Mouse (Mus musculus): ENCODE data around the gene Pik3r6. TPM values are rescaled to one million over a fixed set of nuclear protein-coding genes. Genes with fewer than 3 reads are reported as not detected.

Pik3r6 gene
- polyA plus RNA-seq (2016; fragmentation: Nextera tagmentation; extraction: Ambion mirVana): 0.75 and 1.9 TPM in 2 replicates

- H3K4me3 ChIP-seq: no peak within 1 kb of the TSS
- no peaks in the 10 kb centered on the region for H3K27me3 ChIP-seq
- ATAC-seq (ENCODE audit: low FRiP score, low read depth): no peak
- no peaks in the 10 kb centered on the region for H3K9me3 ChIP-seq
- WGBS: 87% methylated on average over 8 of the region's 8 CpGs
- H3K27ac ChIP-seq (replicated peaks): no peak within 1 kb of the TSS
- H3K9ac ChIP-seq (replicated peaks): no peak within 1 kb of the TSS
- no peaks in the 10 kb centered on the region; the same call in 1 of the 2 replicates for H3K4me1 ChIP-seq
- no peaks in the 10 kb centered on the region for H3K36me3 ChIP-seq
- no peak within 1 kb of the TSS for H3K4me2 ChIP-seq (replicated peaks)
Measured at GRCm38 (mm10) chr11:68502902-68503629, at the start of gene Pik3r6. Gene Pik3r6, plus strand, starts transcription at chr11:68503019.

DNA sequence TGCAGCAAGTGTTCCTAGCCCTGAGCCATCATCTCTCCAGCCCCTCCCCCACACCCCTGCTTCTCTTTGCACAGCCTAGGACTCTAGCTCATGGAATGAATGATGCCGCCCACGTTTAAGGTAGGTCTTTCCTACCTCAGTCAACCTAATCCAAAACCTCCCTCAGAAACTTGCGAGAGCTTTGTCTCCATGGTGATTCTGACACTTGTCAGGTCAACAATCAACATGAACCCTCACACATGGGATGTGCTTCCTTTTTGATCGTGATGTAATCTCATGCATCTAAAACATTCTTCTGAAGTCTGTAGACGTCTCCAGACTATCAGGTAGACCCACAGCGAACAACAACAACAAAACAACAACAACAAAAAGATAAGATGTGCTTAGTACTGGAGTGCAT, 49.5 kb upstream of the Pik3r6 start:
- Histone ChIP-seq H3K9me3 (no peaks in the 10 kb centered on the region), H3K9ac (replicated peaks) (no peak overlapping the region), H3K4me3 (no peak overlapping the region), H3K4me1 (peaks cover 9% of the 10 kb centered on the region; the same call in 1 of the 2 replicates), H3K27me3 (no peaks in the 10 kb centered on the region), H3K36me3 (no peaks in the 10 kb centered on the region), H3K27ac (replicated peaks) (no peak overlapping the region), H3K4me2 (replicated peaks) (no peak overlapping the region)
- no peak for ATAC-seq (ENCODE audit: low FRiP score, low read depth)
- 74% methylated on average over 6 of the region's 6 CpGs for WGBS

DNA sequence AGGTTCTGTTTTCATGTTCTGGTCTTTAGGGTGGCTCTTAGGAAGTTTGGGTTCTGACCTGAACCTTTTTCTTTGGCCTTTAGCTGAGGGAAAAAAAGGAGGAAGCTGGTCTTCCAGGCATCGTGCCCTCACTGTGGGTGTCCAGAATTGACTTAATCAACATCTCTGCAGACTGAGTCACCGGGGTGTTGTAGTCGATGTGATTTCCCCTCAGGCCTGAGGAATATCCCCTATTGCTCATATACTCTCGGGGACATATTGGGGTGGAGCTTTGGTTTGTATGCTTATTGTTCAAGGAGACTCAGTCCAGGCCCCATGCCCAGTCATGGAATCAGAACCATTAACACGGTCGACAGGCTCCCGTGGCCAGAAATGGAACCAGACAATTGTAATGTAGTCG, 44.7 kb upstream of the Pik3r6 start:
- Histone ChIP-seq H3K4me3 (no peak overlapping the region), H3K4me2 (replicated peaks) (no peak overlapping the region), H3K27ac (replicated peaks) (no peak overlapping the region), H3K4me1 (no peaks in the 10 kb centered on the region), H3K27me3 (no peaks in the 10 kb centered on the region), H3K9ac (replicated peaks) (no peak overlapping the region), H3K9me3 (no peaks in the 10 kb centered on the region), H3K36me3 (no peaks in the 10 kb centered on the region)
- no peak for ATAC-seq (ENCODE audit: low FRiP score, low read depth)
- WGBS: 81% methylated on average over 8 of the region's 8 CpGs

DNA sequence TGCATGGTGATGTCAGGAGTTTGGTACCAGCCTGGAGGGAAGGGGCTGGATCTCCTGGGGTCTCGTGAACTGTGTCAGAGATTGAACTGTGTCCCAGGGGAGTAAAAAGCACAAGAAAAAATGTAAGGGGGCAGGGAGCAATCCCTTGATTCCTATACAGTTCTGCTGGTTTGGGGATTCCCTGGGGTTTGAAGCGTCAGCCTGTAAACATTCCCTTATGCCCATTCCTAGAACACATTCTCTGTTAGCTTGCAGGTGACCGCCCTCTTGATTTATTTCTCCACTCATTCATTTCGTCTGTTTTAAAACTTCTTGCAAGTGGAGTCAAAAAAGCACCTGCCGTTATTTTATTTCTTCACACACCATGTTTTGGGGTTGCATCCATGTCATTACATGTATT, 43.8 kb upstream of the Pik3r6 start:
- Histone ChIP-seq H3K4me3 (no peak overlapping the region), H3K9ac (replicated peaks) (no peak overlapping the region), H3K4me2 (replicated peaks) (no peak overlapping the region), H3K4me1 (no peaks in the 10 kb centered on the region), H3K27me3 (no peaks in the 10 kb centered on the region), H3K36me3 (no peaks in the 10 kb centered on the region), H3K9me3 (no peaks in the 10 kb centered on the region), H3K27ac (replicated peaks) (no peak overlapping the region)
- 90% methylated on average over 5 of the region's 5 CpGs for WGBS
- no peak for ATAC-seq (ENCODE audit: low FRiP score, low read depth)

DNA sequence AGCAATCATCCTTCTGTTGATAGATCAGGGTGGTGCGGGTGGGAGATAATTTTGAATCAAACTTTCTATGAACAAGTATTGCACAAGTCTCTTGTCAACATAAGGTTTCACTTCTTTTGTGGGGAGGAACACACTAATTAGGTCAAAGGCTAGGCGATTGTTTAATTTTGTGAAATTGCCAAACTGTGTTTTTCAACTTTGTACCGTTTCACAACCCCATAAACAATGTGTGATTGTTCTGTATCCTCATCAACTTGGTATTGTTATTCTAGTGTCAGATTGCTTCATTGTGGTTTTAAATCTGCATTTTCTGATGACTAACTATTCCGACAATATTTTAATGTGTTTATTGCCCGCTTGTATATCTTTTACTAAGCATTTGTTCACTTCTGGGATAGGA, 43.3 kb upstream of the Pik3r6 start:
- no peak for ATAC-seq (ENCODE audit: low FRiP score, low read depth)
- H3K4me3 ChIP-seq: no peak overlapping the region
- no peaks in the 10 kb centered on the region for H3K27me3 ChIP-seq
- no peak overlapping the region for H3K9ac ChIP-seq (replicated peaks)
- no peak overlapping the region for H3K27ac ChIP-seq (replicated peaks)
- no peak overlapping the region for H3K4me2 ChIP-seq (replicated peaks)
- no peaks in the 10 kb centered on the region for H3K4me1 ChIP-seq
- 92% methylated on average over 5 of the region's 5 CpGs for WGBS
- H3K36me3 ChIP-seq: no peaks in the 10 kb centered on the region
- H3K9me3 ChIP-seq: no peaks in the 10 kb centered on the region

GRCm38 (mm10) chr11:68462716-68463115, 40.1 kb upstream of the Pik3r6 start:
- WGBS: 86% methylated on average over 3 of the region's 3 CpGs
- Histone ChIP-seq H3K27ac (replicated peaks) (no peak overlapping the region), H3K36me3 (no peaks in the 10 kb centered on the region), H3K4me3 (no peak overlapping the region), H3K4me2 (replicated peaks) (no peak overlapping the region), H3K27me3 (no peaks in the 10 kb centered on the region), H3K9me3 (no peaks in the 10 kb centered on the region), H3K4me1 (no peaks in the 10 kb centered on the region), H3K9ac (replicated peaks) (no peak overlapping the region)
- ATAC-seq (ENCODE audit: low FRiP score, low read depth): no peak

DNA sequence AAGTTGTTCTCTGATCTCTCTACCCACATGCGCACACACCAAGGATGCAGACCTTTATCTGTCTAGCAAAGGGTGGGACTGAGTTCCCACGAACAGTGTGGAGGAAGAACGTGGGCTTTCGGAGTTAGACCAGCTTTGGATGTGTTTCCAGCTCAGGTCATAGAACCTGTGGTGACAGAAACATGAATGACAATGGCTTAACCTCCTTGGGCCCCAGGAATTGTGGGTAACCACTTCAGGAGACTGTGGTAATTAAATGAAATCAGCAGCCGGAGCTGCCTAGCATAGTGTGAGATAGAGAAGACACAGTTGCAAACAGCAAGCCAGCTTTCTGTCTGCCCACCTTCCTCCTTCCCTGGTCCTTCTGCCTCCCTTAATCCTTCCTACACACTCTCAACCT, 38.6 kb upstream of the Pik3r6 start:
- no peaks in the 10 kb centered on the region for H3K9me3 ChIP-seq
- no peak overlapping the region for H3K4me2 ChIP-seq (replicated peaks)
- H3K36me3 ChIP-seq: no peaks in the 10 kb centered on the region
- no peaks in the 10 kb centered on the region for H3K4me1 ChIP-seq
- H3K4me3 ChIP-seq: no peak overlapping the region
- no peaks in the 10 kb centered on the region for H3K27me3 ChIP-seq
- ATAC-seq (ENCODE audit: low FRiP score, low read depth): no peak
- H3K9ac ChIP-seq (replicated peaks): no peak overlapping the region
- no peak overlapping the region for H3K27ac ChIP-seq (replicated peaks)
- 82% methylated on average over 5 of the region's 5 CpGs for WGBS

DNA sequence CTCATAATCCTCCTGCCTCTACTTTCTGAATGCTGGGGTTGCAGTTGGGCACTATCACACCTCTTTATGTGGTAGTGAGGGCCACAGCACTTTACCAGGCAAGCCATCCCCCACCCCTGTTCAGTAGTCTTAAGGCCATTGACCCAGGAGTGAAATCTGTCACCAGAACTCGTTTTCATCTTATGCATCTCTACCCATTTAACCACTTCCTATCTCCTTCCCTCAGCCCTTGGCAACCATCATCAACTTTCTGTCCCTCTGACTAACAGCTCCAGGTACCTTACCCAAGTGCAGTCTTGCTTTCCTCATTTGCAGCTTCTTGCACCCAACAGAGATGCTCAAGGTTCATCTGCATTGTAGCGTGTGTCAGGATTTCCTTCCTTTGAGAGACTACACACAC, 37.7 kb upstream of the Pik3r6 start:
- WGBS: 77% methylated on average over 2 of the region's 2 CpGs

GRCm38 (mm10) chr11:68467441-68467840, 35.4 kb upstream of the Pik3r6 start:
- Histone ChIP-seq H3K4me1 (no peaks in the 10 kb centered on the region), H3K9me3 (no peaks in the 10 kb centered on the region), H3K4me3 (no peak overlapping the region), H3K27me3 (no peaks in the 10 kb centered on the region), H3K36me3 (no peaks in the 10 kb centered on the region), H3K9ac (replicated peaks) (no peak overlapping the region), H3K27ac (replicated peaks) (no peak overlapping the region), H3K4me2 (replicated peaks) (no peak overlapping the region)
- ATAC-seq (ENCODE audit: low FRiP score, low read depth): no peak
- 88% methylated on average over 7 of the region's 7 CpGs for whole genome bisulfite sequencing

More for the DNA sequence above, 37.7 kb upstream of the Pik3r6 start:
- H3K9ac ChIP-seq (replicated peaks): no peak overlapping the region
- H3K4me2 ChIP-seq (replicated peaks): no peak overlapping the region
- H3K27ac ChIP-seq (replicated peaks): no peak overlapping the region
- ATAC-seq (ENCODE audit: low FRiP score, low read depth): no peak
- H3K36me3 ChIP-seq: no peaks in the 10 kb centered on the region
- H3K4me1 ChIP-seq: no peaks in the 10 kb centered on the region
- H3K27me3 ChIP-seq: no peaks in the 10 kb centered on the region
- H3K4me3 ChIP-seq: no peak overlapping the region
- H3K9me3 ChIP-seq: no peaks in the 10 kb centered on the region

DNA sequence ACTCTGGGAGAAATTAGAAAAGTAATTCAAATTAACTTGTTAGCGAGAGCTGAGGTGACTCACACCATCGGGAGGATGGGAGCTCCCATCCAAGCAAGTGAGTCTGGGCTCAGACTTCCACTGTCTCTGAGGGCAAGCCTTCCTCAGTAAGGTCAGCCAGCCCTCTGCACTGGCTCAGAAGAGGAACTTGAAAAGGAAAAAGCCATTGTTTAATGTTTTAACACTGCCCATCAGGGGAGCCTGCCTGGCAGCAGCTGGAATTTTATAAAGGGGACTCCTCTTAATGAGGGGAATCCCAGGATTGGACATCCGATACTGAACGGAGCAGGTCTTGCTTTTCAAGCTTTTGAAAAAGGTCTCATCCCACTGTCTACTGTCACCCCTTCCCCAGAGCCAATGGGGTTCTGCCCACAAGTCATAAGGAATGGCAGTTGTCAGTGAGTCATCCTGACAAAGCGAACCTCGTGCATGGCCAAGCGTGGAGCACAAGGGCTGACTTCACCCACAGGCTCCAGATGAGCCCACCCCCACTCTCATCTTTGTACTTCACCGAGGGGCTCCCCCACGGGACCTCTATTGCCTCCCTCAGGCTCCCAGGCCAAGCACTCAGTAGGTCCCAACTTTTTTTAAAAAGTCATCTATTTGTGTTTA, 34.7 kb upstream of the Pik3r6 start:
- Histone ChIP-seq H3K9ac (replicated peaks) (no peak overlapping the region), H3K4me2 (replicated peaks) (no peak overlapping the region), H3K27ac (replicated peaks) (no peak overlapping the region), H3K4me3 (no peak overlapping the region), H3K27me3 (no peaks in the 10 kb centered on the region), H3K36me3 (no peaks in the 10 kb centered on the region), H3K9me3 (no peaks in the 10 kb centered on the region), H3K4me1 (no peaks in the 10 kb centered on the region)
- no peak for ATAC-seq (ENCODE audit: low FRiP score, low read depth)
- 66% methylated on average over 9 of the region's 9 CpGs for whole genome bisulfite sequencing

DNA sequence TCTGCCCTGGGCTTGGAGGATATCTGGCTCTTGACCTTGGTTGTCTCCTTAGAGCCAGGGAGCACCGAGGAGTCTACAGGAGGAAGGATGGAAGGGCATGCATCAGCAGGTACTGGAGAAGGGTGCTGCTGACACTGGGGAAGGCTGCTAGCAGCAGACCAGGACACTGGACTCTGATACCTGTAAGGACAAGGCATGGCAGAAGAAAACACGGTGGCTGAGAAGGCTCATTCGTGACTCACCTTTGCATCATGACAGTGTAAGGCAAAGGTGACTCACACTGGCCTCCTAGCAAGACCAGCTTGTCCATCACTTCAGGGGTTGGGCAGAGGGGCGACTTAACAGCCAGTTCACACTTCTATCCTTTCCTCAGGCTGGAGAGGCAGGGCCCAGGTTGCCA, 33.9 kb upstream of the Pik3r6 start:
- Histone ChIP-seq H3K4me1 (no peaks in the 10 kb centered on the region), H3K36me3 (no peaks in the 10 kb centered on the region), H3K9ac (replicated peaks) (no peak overlapping the region), H3K4me2 (replicated peaks) (no peak overlapping the region), H3K27ac (replicated peaks) (no peak overlapping the region), H3K9me3 (no peaks in the 10 kb centered on the region), H3K27me3 (no peaks in the 10 kb centered on the region), H3K4me3 (no peak overlapping the region)
- ATAC-seq (ENCODE audit: low FRiP score, low read depth): no peak
- 90% methylated on average over 4 of the region's 4 CpGs for WGBS

- H3K4me2 ChIP-seq (replicated peaks): no peak overlapping the region
Measured at GRCm38 (mm10) chr11:68472162-68472849, 30.5 kb upstream of the Pik3r6 start.

More at GRCm38 (mm10) chr11:68472162-68472849, 30.5 kb upstream of the Pik3r6 start:
- Histone ChIP-seq H3K36me3 (no peaks in the 10 kb centered on the region), H3K27ac (replicated peaks) (no peak overlapping the region), H3K4me3 (no peak overlapping the region), H3K9ac (replicated peaks) (no peak overlapping the region), H3K9me3 (no peaks in the 10 kb centered on the region), H3K4me1 (no peaks in the 10 kb centered on the region), H3K27me3 (no peaks in the 10 kb centered on the region)
- no peak for ATAC-seq (ENCODE audit: low FRiP score, low read depth)
- 81% methylated on average over 5 of the region's 5 CpGs for WGBS
